Mouse (Mus musculus) MEL (cell line): Measurements from ENCODE around the gene C1qbp. TPM values are rescaled to one million over a fixed set of nuclear protein-coding genes. Genes with fewer than 3 reads are reported as not detected.

Experiments used
- DNase-seq: peaks from one replicate; pipeline ENCODE4 v3.0.0; 2011; ENCODE audit warnings: low read depth, low spot score
- H3K27ac ChIP-seq: 2 replicates; pipeline ENCODE4 v1.5.1; 2012; ENCODE audit warnings: low read depth, mild to moderate bottlenecking, control low read depth, low read length, moderate library complexity; ENCODE audit not compliant: control insufficient read depth
- H3K27me3 ChIP-seq, 2 experiments: fragments of 150-350 bp in 1 of 2; sonication (generic) in 1 of 2; 2 replicates each; pipeline ENCODE4 v1.6.1; 2012; ENCODE audit warnings: low read length in 2 of 2, mild to moderate bottlenecking in 2 of 2, improper control_type of control experiment in 1 of 2, moderate library complexity in 1 of 2; ENCODE audit not compliant: insufficient read depth in 2 of 2, control insufficient read depth in 1 of 2
- H3K36me3 ChIP-seq, 2 experiments: 2 replicates each; pipeline ENCODE4 v1.6.1; 2012 to 2014; ENCODE audit warnings: low read length in 2 of 2, improper control_type of control experiment in 1 of 2, inconsistent platforms in 1 of 2, mild to moderate bottlenecking in 1 of 2; ENCODE audit not compliant: insufficient read depth in 2 of 2, control insufficient read depth in 1 of 2
- H3K4me1 ChIP-seq, 2 experiments: fragments of 150-350 bp in 1 of 2; sonication (generic) in 1 of 2; 2 replicates each; pipeline ENCODE4 v1.6.1; 2012; ENCODE audit warnings: low read length in 2 of 2, improper control_type of control experiment in 1 of 2, mild to moderate bottlenecking in 1 of 2; ENCODE audit not compliant: insufficient read depth in 2 of 2, control insufficient read depth in 1 of 2
- H3K4me3 ChIP-seq, 2 experiments: fragments of 150-350 bp in 1 of 2; sonication (generic) in 1 of 2; 2 replicates each; pipeline ENCODE4 v1.5.1; 2012; ENCODE audit warnings: low read depth in 2 of 2, low read length in 2 of 2, mild to moderate bottlenecking in 2 of 2, moderate library complexity in 2 of 2, control low read depth in 1 of 2, improper control_type of control experiment in 1 of 2; ENCODE audit not compliant: control insufficient read depth in 1 of 2, insufficient read depth in 1 of 2
- H3K79me2 ChIP-seq: 2 replicates; pipeline ENCODE4 v1.6.1; 2012; ENCODE audit warnings: mild to moderate bottlenecking, low read length, moderate library complexity; ENCODE audit not compliant: control insufficient read depth, poor library complexity, insufficient read depth
- H3K9ac ChIP-seq: 2 replicates; pipeline ENCODE4 v1.6.1; 2012; ENCODE audit warnings: low read depth, mild to moderate bottlenecking, control low read depth, low read length, moderate library complexity; ENCODE audit not compliant: control insufficient read depth, poor library complexity, severe bottlenecking
- H3K9me3 ChIP-seq: fragments of 150-350 bp; sonication (generic); replicated peaks from 2 replicates; pipeline ENCODE4 v1.6.1; 2012; ENCODE audit warnings: mild to moderate bottlenecking, low read length, improper control_type of control experiment, moderate library complexity; ENCODE audit not compliant: insufficient read depth
- BHLHE40 ChIP-seq: IDR thresholded peaks from 2 replicates; pipeline ENCODE4 v1.6.1; 2012; ENCODE audit warnings: low read depth, mild to moderate bottlenecking, inconsistent platforms, low read length, improper control_type of control experiment, borderline replicate concordance
- CHD1 ChIP-seq: IDR thresholded peaks from 2 replicates; pipeline ENCODE4 v1.6.1; 2012; ENCODE audit warnings: low read depth, mild to moderate bottlenecking, inconsistent platforms, low read length, improper control_type of control experiment
- CHD2 ChIP-seq: IDR thresholded peaks from 2 replicates; pipeline ENCODE4 v1.6.1; 2011; ENCODE audit warnings: low read length, improper control_type of control experiment
- CTCF ChIP-seq, 3 experiments: IDR thresholded peaks in 2 of 3; conservative IDR thresholded peaks in 1 of 3; 2 replicates each; pipeline ENCODE4 v1.5.1; 2011 to 2012; ENCODE audit warnings: low read length in 3 of 3, low read depth in 2 of 3, mild to moderate bottlenecking in 2 of 3, improper control_type of control experiment in 1 of 3, inconsistent platforms in 1 of 3, mixed read lengths in 1 of 3, moderate library complexity in 1 of 3; ENCODE audit not compliant: control insufficient read depth in 1 of 3, insufficient read depth in 1 of 3, poor library complexity in 1 of 3, severe bottlenecking in 1 of 3
- EP300 ChIP-seq, 2 experiments: IDR thresholded peaks; 2 replicates each; pipeline ENCODE4 v1.6.1; 2011; ENCODE audit warnings: improper control_type of control experiment in 2 of 2, low read length in 2 of 2, low read depth in 1 of 2, mild to moderate bottlenecking in 1 of 2
- ETS1 ChIP-seq: IDR thresholded peaks from 2 replicates; pipeline ENCODE4 v1.6.1; 2012; ENCODE audit warnings: low read depth, mild to moderate bottlenecking, inconsistent platforms, low read length, improper control_type of control experiment, moderate library complexity
- HCFC1 ChIP-seq: IDR thresholded peaks from 2 replicates; pipeline ENCODE4 v1.6.1; 2012; ENCODE audit warnings: low read depth, mild to moderate bottlenecking, inconsistent platforms, low read length, improper control_type of control experiment, moderate library complexity
- JUND ChIP-seq: IDR thresholded peaks from 2 replicates; pipeline ENCODE4 v1.6.1; 2011; ENCODE audit warnings: low read depth, mild to moderate bottlenecking, improper control_type of control experiment, low read length
- KAT2A ChIP-seq: conservative IDR thresholded peaks from 2 replicates; pipeline ENCODE4 v1.6.1; 2012; ENCODE audit warnings: low read depth, low read length, improper control_type of control experiment, inconsistent platforms
- MAFK ChIP-seq: IDR thresholded peaks from 2 replicates; pipeline ENCODE4 v1.6.1; 2011; ENCODE audit warnings: low read depth, mild to moderate bottlenecking, low read length, improper control_type of control experiment, borderline replicate concordance
- MAX ChIP-seq: IDR thresholded peaks from 2 replicates; pipeline ENCODE4 v1.6.1; 2011; ENCODE audit warnings: low read length, improper control_type of control experiment
- MAZ ChIP-seq: IDR thresholded peaks from 2 replicates; pipeline ENCODE4 v1.6.1; 2012; ENCODE audit warnings: low read depth, mild to moderate bottlenecking, inconsistent platforms, low read length, improper control_type of control experiment
- MEF2A ChIP-seq: IDR thresholded peaks from 2 replicates; pipeline ENCODE4 v1.6.1; 2014; ENCODE audit warnings: low read depth, mild to moderate bottlenecking, inconsistent platforms, low read length, improper control_type of control experiment; ENCODE audit not compliant: poor library complexity, insufficient replicate concordance, severe bottlenecking; ENCODE audit errors: extremely low read depth
- MXI1 ChIP-seq: IDR thresholded peaks from 2 replicates; pipeline ENCODE4 v1.6.1; 2011; ENCODE audit warnings: mild to moderate bottlenecking, low read depth, low read length, improper control_type of control experiment
- MYC ChIP-seq: IDR thresholded peaks from 2 replicates; pipeline ENCODE4 v1.6.1; 2011; ENCODE audit warnings: low read depth, mild to moderate bottlenecking, low read length, improper control_type of control experiment, moderate library complexity
- NELFE ChIP-seq: IDR thresholded peaks from 2 replicates; pipeline ENCODE4 v1.6.1; 2011; ENCODE audit warnings: low read depth, low read length, improper control_type of control experiment
- NRF1 ChIP-seq: IDR thresholded peaks from 2 replicates; pipeline ENCODE4 v1.6.1; 2014; ENCODE audit warnings: low read depth, mild to moderate bottlenecking, inconsistent platforms, low read length, improper control_type of control experiment, moderate library complexity; ENCODE audit not compliant: poor library complexity, insufficient read depth, severe bottlenecking
- POLR2A ChIP-seq, 2 experiments: IDR thresholded peaks; 2 replicates each; pipeline ENCODE4 v1.6.1; 2011 to 2012; ENCODE audit warnings: low read length in 2 of 2, mild to moderate bottlenecking in 2 of 2, control low read depth in 1 of 2, improper control_type of control experiment in 1 of 2, low read depth in 1 of 2, moderate library complexity in 1 of 2; ENCODE audit not compliant: control insufficient read depth in 1 of 2, insufficient read depth in 1 of 2, poor library complexity in 1 of 2
- POLR2AphosphoS5 ChIP-seq: IDR thresholded peaks from 2 replicates; pipeline ENCODE4 v1.6.1; 2012; ENCODE audit warnings: low read depth, borderline replicate concordance, mild to moderate bottlenecking, inconsistent platforms, low read length, moderate library complexity, mixed read lengths
- RAD21 ChIP-seq: IDR thresholded peaks from 2 replicates; pipeline ENCODE4 v1.6.1; 2011; ENCODE audit warnings: mild to moderate bottlenecking, low read depth, low read length, improper control_type of control experiment
- SIN3A ChIP-seq: IDR thresholded peaks from 2 replicates; pipeline ENCODE4 v1.6.1; 2012; ENCODE audit warnings: low read length, improper control_type of control experiment, inconsistent platforms
- SMC3 ChIP-seq: IDR thresholded peaks from 2 replicates; pipeline ENCODE4 v1.6.1; 2011; ENCODE audit warnings: low read depth, low read length, improper control_type of control experiment
- TAL1 ChIP-seq: IDR thresholded peaks from 2 replicates; pipeline ENCODE4 v1.6.1; 2012; ENCODE audit warnings: mild to moderate bottlenecking, inconsistent platforms, low read length, moderate library complexity, mixed read lengths
- TBP ChIP-seq: IDR thresholded peaks from 2 replicates; pipeline ENCODE4 v1.8.0; 2011; ENCODE audit warnings: low read depth, low read length, improper control_type of control experiment
- TCF12 ChIP-seq: IDR thresholded peaks from 2 replicates; pipeline ENCODE4 v1.6.1; 2014; ENCODE audit warnings: low read depth, mild to moderate bottlenecking, inconsistent platforms, low read length, improper control_type of control experiment, moderate library complexity
- UBTF ChIP-seq: IDR thresholded peaks from 2 replicates; pipeline ENCODE4 v1.6.1; 2012; ENCODE audit warnings: low read depth, mild to moderate bottlenecking, inconsistent platforms, low read length, improper control_type of control experiment, moderate library complexity, borderline replicate concordance; ENCODE audit not compliant: insufficient read depth
- USF1 ChIP-seq: IDR thresholded peaks from 2 replicates; pipeline ENCODE4 v1.6.1; 2014; ENCODE audit warnings: low read depth, mild to moderate bottlenecking, inconsistent platforms, low read length, improper control_type of control experiment, moderate library complexity
- ZC3H11A ChIP-seq: IDR thresholded peaks from 2 replicates; pipeline ENCODE4 v1.6.1; 2012; ENCODE audit warnings: low read depth, mild to moderate bottlenecking, inconsistent platforms, low read length, improper control_type of control experiment
- ZKSCAN1 ChIP-seq: IDR thresholded peaks from 2 replicates; pipeline ENCODE4 v1.6.1; 2012; ENCODE audit warnings: low read depth, mild to moderate bottlenecking, inconsistent platforms, low read length, improper control_type of control experiment, moderate library complexity
- ZMIZ1 ChIP-seq: IDR thresholded peaks from 2 replicates; pipeline ENCODE4 v1.6.1; 2012; ENCODE audit warnings: low read depth, mild to moderate bottlenecking, inconsistent platforms, low read length, improper control_type of control experiment, moderate library complexity
- polyA plus RNA-seq, 2 experiments: library from polyadenylated mRNA; stranded (reverse) in 1 of 2; unstranded in 1 of 2; fragments of >175 nt in 1 of 2; fragments of >200 nt in 1 of 2; gene quantifications; 2 replicates each; pipeline versions ENCODE4 v1.2.1 to v1.2.4; 2012; ENCODE audit warnings: low replicate concordance in 2 of 2, low read depth in 1 of 2; ENCODE audit not compliant: insufficient read length in 2 of 2, insufficient read depth in 1 of 2, missing spikeins in 1 of 2
- total RNA-seq: library from RNA; depleted of rRNA; stranded (reverse); fragments of 300-350 nt; gene quantifications from 2 replicates; pipeline ENCODE4 v1.2.3, GENCODE M21; 2012

The C1qbp gene
- total and polyA plus RNA-seq, 3 experiments: 164 to 614 TPM; not detected in 1

DNA sequence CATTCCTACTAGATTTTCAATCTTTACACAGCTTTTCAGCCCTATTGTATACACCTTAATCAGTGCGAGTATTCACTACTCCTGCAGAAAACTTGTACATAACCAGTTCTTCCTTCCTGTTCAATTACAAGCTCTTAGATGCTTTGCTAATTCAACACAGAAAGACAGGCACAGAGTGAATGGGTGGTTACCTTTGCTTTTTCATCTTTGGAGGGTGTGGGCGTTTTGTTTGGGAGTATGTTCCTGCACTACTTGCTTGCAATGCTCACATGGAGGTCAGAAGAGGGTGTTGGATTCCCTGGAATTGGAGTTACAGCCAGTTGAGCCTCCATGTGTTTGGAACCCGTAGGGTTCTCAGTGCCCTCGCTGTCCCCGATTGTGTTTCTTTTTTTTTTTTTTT is 22.2 kb upstream of the C1qbp start:
- Histone ChIP-seq H3K4me1 (peaks cover 0 to 10% of the 10 kb centered on the region in 2 experiments; a peak in 3 of 4 replicates), H3K9me3 (no peaks in the 10 kb centered on the region), H3K27me3 (no peaks in the 10 kb centered on the region), H3K4me3 (peak overlapping the region; percentile 13 to 61; a peak in 3 of 4 replicates), H3K9ac (peak overlapping the region; percentile 34), H3K79me2 (peaks cover 33% of the 10 kb centered on the region), H3K36me3 (peaks cover 5 to 16% of the 10 kb centered on the region in 2 experiments; a peak in 3 of 4 replicates), H3K27ac (no peak overlapping the region)
- DNase-seq: peak; percentile 37
- TF ChIP-seq UBTF (no peak), ZMIZ1 (no peak), TCF12 (no peak), MXI1 (no peak), MAFK (no peak), ETS1 (no peak), MAZ (no peak), NELFE (no peak), CTCF (IDR thresholded peaks at IDR 0.05 in 2 of 3, conservative IDR thresholded peaks at IDR 0.05 in 1 of 3; ENCODE audit: control insufficient read depth in 1 of 3, insufficient read depth in 1 of 3, low read depth in 2 of 3, low read length in 3 of 3, poor library complexity in 1 of 3, severe bottlenecking in 1 of 3) (no peak), MAX (no peak), POLR2A (IDR thresholded peaks at IDR 0.05; ENCODE audit: control insufficient read depth in 1 of 2, insufficient read depth in 1 of 2, low read depth in 1 of 2, low read length in 2 of 2, poor library complexity in 1 of 2) (no peak), CHD1 (no peak), JUND (no peak)

DNA sequence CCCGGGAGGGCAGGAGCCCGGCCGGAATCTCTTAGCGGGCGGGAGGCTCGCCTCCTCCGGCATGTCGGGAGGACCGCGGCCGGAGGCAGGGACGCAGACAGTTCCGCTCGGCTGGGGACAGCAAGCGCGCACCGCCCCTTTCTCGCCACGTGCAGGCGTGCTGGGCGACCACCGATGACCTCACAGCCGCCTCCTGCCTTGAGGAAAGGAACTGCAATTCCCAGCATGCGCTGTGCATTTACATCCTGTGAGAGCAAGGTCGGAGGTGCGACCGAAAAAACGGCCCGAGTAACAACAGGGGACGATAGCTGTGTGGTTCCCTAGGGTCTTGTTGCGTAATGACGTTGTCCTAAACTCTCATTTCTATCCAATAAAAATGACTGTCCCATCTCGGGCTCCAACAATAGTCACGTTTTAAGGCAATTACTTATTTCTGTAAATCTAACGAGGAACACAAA is 21.5 kb upstream of the C1qbp start, which contains the start of gene Dhx33:
Dhx33 (minus strand) TSS at position 122 of the 458 bp plus-strand sequence.
- H3K27me3 ChIP-seq: no peaks in the 10 kb centered on the region
- H3K4me3 ChIP-seq: peak within 1 kb of the TSS; percentile 91 to 98
- H3K36me3 ChIP-seq: peaks cover 7 to 14% of the 10 kb centered on the region in 2 experiments
- peaks cover 36% of the 10 kb centered on the region for H3K79me2 ChIP-seq
- DNase-seq: peak; percentile 100
- peak within 1 kb of the TSS; percentile 96 for H3K9ac ChIP-seq
- H3K4me1 ChIP-seq: peaks cover 0 to 10% of the 10 kb centered on the region in 2 experiments; a peak in 3 of 4 replicates
- H3K9me3 ChIP-seq: no peaks in the 10 kb centered on the region
- peak within 1 kb of the TSS; percentile 56 for H3K27ac ChIP-seq
- no peak; the same call in 1 of the 2 replicates for TF ChIP-seq MAFK
- no peak for TF ChIP-seq MEF2A
- peak; percentile 83 for TF ChIP-seq ETS1
- peak; percentile 100 for TF ChIP-seq SIN3A
- TF ChIP-seq TBP: peak; percentile 94
- TF ChIP-seq HCFC1: peak; percentile 99
- peak; percentile 61; the same call in 1 of the 2 replicates for TF ChIP-seq UBTF
- TF ChIP-seq TAL1: no peak
- TF ChIP-seq JUND: no peak; the same call in 1 of the 2 replicates
- TF ChIP-seq USF1: peak; percentile 88
- TF ChIP-seq EP300 (IDR thresholded peaks at IDR 0.05; ENCODE audit: low read depth in 1 of 2, low read length in 2 of 2): peak in 1 of 2 experiments; percentile 58; a peak in 2 of 4 replicates
- TF ChIP-seq CHD2: peak; percentile 88
- TF ChIP-seq RAD21: no peak
- TF ChIP-seq POLR2A (IDR thresholded peaks at IDR 0.05; ENCODE audit: control insufficient read depth in 1 of 2, insufficient read depth in 1 of 2, low read depth in 1 of 2, low read length in 2 of 2, poor library complexity in 1 of 2): peak; percentile 85 to 90
- TF ChIP-seq ZC3H11A: no peak
- peak; percentile 73 for TF ChIP-seq ZKSCAN1
- TF ChIP-seq POLR2AphosphoS5: no peak
- TF ChIP-seq BHLHE40: peak; percentile 97
- peak; percentile 98 for TF ChIP-seq MYC
- no peak for TF ChIP-seq SMC3
- peak; percentile 100 for TF ChIP-seq KAT2A
- TF ChIP-seq TCF12: peak; percentile 78
- peak; percentile 62 for TF ChIP-seq NRF1
